Mouse (Mus musculus) intestine, postnatal 0 days (tissue): ENCODE measurements around the gene Milr1. TPM values are rescaled to one million over a fixed set of nuclear protein-coding genes. Genes with fewer than 3 reads are reported as not detected.
A peak's percentile ranks its signal among the peaks of the same experiment; 100 is the strongest.

Source experiments
- ATAC-seq: fragments of 200-750 bp; cut with Nextera tagmentation; 2 replicates; pipeline ENCODE4 v1.8.0; 2017; ENCODE audit warnings: mild to moderate bottlenecking, moderate TSS enrichment, moderate library complexity
- H3K27ac ChIP-seq: fragments of 300-500 bp; sonication (generic); 2 replicates; pipeline ENCODE4 v1.5.1; 2014; ENCODE audit warnings: mild to moderate bottlenecking, low read depth, low read length, moderate library complexity
- H3K27me3 ChIP-seq: fragments of 300-500 bp; sonication (generic); replicated peaks from 2 replicates; pipeline ENCODE4 v1.6.1; 2014; ENCODE audit warnings: low read length, mixed read lengths; ENCODE audit not compliant: control insufficient read depth, insufficient read depth
- H3K36me3 ChIP-seq: fragments of 300-500 bp; sonication (generic); 2 replicates; pipeline ENCODE4 v1.6.1; 2014; ENCODE audit warnings: mild to moderate bottlenecking, moderate library complexity; ENCODE audit not compliant: control insufficient read depth, insufficient read depth
- H3K4me1 ChIP-seq: fragments of 300-500 bp; sonication (generic); replicated peaks from 2 replicates; pipeline ENCODE4 v1.6.1; 2014; ENCODE audit warnings: antibody characterized with exemption, low read length, mixed read lengths; ENCODE audit not compliant: control insufficient read depth, insufficient read depth
- H3K4me2 ChIP-seq: fragments of 300-500 bp; sonication (generic); replicated peaks from 2 replicates; pipeline ENCODE4 v1.6.1; 2014; ENCODE audit warnings: low read depth, mild to moderate bottlenecking, moderate library complexity
- H3K4me3 ChIP-seq: fragments of 300-500 bp; sonication (generic); 2 replicates; pipeline ENCODE4 v1.5.1; 2014; ENCODE audit warnings: low read depth, low read length
- H3K9ac ChIP-seq: fragments of 300-500 bp; sonication (generic); 2 replicates; pipeline ENCODE4 v1.6.1; 2014; ENCODE audit warnings: mild to moderate bottlenecking, low read depth, low read length
- H3K9me3 ChIP-seq: fragments of 300-500 bp; sonication (generic); 2 replicates; pipeline ENCODE4 v1.6.1; 2016; ENCODE audit warnings: mixed run types; ENCODE audit not compliant: control insufficient read depth
- CTCF ChIP-seq: sonication (generic); IDR thresholded peaks from 2 replicates; pipeline ENCODE4 v1.5.1; 2016; ENCODE audit warnings: low read depth, mild to moderate bottlenecking, control low read depth, antibody characterized with exemption, moderate library complexity
- WGBS: fragments of 180-500 bp; shearing (Covaris S2); extraction: QIAGEN DNeasy Blood & Tissue Kit; methylation state at CpG from one replicate; pipeline ENCODE4 v1.1.7; 2014; 5-methylcytosine and 5-hydroxymethylcytosine counted together
- polyA plus RNA-seq: library from polyadenylated mRNA; unstranded; fragments of >200 nt; fragmentation: Nextera tagmentation; extraction: Ambion mirVana; gene quantifications from 2 replicates; pipeline ENCODE4 v1.2.1, GENCODE M21; 2015

Gene Milr1
- polyA plus RNA-seq, 1 experiment from 2014 or later: 1.9 TPM

DNA sequence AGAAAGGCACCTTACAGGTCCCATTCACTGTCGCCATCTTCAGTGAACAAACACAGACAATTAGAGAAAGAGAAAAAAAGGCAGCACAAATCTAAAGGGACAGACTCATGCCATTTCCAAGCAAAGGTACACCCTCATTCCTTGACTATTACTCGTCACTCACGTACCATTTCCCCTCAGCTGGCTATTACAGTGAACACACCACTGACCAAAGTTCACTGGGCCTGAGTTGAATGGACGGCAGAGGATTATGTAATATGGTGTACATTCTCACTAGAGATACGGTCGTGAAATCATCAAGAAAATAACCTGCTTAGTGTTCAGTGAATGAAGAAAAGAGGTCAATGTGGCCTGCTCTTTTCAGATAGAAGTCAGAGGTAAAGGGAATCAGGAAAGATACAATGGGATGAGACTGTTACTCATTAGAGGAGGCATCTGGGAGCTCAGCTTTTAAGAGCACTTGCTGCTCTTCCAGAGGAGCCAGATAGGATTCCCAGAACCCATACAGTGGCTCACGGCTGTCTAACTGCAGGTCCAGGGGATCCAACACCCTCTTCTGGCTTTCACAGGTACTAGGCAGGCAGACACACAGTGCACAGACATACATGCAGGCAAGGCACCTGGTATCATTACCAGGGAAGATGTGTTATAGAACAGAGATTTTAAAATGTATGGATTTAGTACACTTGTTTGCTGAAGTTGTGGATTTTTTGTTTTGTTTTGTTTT is 61.5 kb downstream of the Milr1 start:
- TF ChIP-seq CTCF: peak; percentile 16; the same call in 1 of the 2 replicates
- no peak overlapping the region for H3K9ac ChIP-seq
- WGBS: 42% methylated on average over 7 of the region's 7 CpGs
- peak overlapping the region; percentile 88 for H3K27ac ChIP-seq
- H3K27me3 ChIP-seq: no peaks in the 10 kb centered on the region
- no peaks in the 10 kb centered on the region for H3K9me3 ChIP-seq
- H3K4me2 ChIP-seq: no peak overlapping the region
- H3K36me3 ChIP-seq: peaks cover 47% of the 10 kb centered on the region
- no peak overlapping the region for H3K4me3 ChIP-seq
- 0 out of 2 replicates have a peak, but pooled peaks cover 7% of the 10 kb centered on the region for H3K4me1 ChIP-seq
- ATAC-seq: peak; percentile 80

DNA sequence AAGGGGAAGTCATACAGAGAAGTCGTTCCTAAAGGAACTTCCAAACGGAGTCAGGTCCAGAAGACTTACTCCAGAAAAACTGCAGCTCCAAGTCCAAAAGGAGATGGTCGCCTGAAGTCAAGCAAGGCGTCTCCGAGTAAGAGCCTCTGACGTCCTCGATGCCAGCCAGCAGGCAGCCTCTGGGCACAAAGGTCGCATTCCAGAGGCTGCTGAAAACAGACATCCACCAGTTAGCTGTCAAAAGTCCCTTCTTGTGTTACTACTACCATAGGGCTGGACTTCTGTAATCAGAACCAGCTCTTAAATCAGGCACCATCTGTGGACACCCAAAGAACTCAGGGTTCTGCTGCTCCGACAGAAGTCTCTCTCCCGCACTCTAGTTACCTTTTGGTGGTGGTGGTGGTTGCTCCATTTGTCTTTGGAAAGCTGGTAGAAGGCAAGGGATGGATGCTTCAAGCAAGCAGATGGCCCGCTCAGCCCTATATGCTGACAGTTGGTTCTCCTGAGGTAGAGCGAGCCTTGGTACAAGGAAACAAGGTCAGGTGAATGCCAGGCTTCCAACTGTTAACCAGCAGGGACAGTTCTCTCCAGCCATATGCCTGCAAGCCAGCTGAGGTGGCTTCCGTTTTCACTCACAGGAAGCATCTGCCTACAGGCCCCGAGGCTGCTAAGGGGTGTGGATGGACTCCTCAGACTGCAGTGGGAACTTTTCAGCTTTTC is 63.7 kb downstream of the Milr1 start:
- no peak for ATAC-seq
- H3K9me3 ChIP-seq: no peaks in the 10 kb centered on the region
- no peak overlapping the region for H3K9ac ChIP-seq
- H3K4me1 ChIP-seq: 0 out of 2 replicates have a peak, but pooled peaks cover 7% of the 10 kb centered on the region
- H3K4me2 ChIP-seq: no peak overlapping the region
- H3K27ac ChIP-seq: peak overlapping the region; percentile 88
- no peaks in the 10 kb centered on the region for H3K27me3 ChIP-seq
- WGBS: 69% methylated on average over 14 of the region's 14 CpGs
- no peak for TF ChIP-seq CTCF
- no peak overlapping the region for H3K4me3 ChIP-seq
- peaks cover 62% of the 10 kb centered on the region for H3K36me3 ChIP-seq

GRCm38 (mm10) chr11:106815331-106815730 is 64.3 kb downstream of the Milr1 start:
- Histone ChIP-seq H3K9ac (no peak overlapping the region), H3K4me2 (no peak overlapping the region), H3K36me3 (peaks cover 60% of the 10 kb centered on the region), H3K4me1 (0 out of 2 replicates have a peak, but pooled peaks cover 7% of the 10 kb centered on the region), H3K27ac (peak overlapping the region; percentile 70), H3K4me3 (no peak overlapping the region), H3K9me3 (no peaks in the 10 kb centered on the region), H3K27me3 (no peaks in the 10 kb centered on the region)
- ATAC-seq: no peak
- TF ChIP-seq CTCF: no peak
- 92% methylated on average over 2 of the region's 2 CpGs for WGBS

DNA sequence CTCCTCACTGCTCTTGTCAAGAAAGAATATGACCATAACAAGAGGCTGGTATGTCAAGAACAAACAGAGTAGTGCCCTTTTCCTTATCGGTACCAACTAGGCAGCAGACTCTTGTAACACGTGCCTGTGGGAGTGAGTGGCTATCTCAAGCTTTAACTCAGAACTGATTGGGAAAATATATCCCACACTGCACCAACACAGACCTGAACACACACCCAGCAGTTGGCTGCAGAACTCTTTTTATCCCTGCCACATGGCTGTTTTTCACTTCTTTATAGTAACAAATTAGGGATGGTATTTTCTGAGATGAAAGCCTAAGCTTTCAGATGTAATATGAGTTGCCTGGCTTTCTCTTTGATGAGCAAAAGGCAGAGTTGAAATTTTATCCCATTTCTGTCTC is 64.7 kb downstream of the Milr1 start:
- no peaks in the 10 kb centered on the region for H3K9me3 ChIP-seq
- peaks cover 60% of the 10 kb centered on the region for H3K36me3 ChIP-seq
- 0 out of 2 replicates have a peak, but pooled peaks cover 7% of the 10 kb centered on the region for H3K4me1 ChIP-seq
- no peak overlapping the region for H3K4me3 ChIP-seq
- no peak for ATAC-seq
- TF ChIP-seq CTCF: no peak
- no peak overlapping the region for H3K9ac ChIP-seq
- no peaks in the 10 kb centered on the region for H3K27me3 ChIP-seq
- peak overlapping the region; percentile 70; the same call in 1 of the 2 replicates for H3K27ac ChIP-seq
- WGBS: 67% methylated on average over 2 of the region's 2 CpGs
- H3K4me2 ChIP-seq: no peak overlapping the region

DNA sequence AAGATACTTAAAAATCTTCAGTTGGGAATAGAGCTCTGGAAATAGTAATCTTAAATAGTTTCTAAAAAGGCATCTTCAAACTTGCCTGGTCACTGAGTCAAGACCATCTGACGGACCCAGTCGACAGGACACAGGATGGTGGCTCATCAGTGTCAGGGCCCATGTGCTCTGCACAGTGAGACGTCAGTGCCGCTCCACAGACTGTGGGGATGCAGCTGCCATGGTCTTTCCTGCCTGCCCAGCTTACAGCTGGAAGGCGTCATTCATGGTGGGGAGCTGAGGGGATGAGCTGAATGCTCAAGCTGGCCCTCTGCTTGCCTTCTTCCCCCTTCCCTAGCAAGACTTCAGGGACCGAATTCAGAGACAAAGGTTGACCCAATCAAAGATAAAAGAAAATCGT is 65.3 kb downstream of the Milr1 start:
- Histone ChIP-seq H3K27ac (no peak overlapping the region), H3K4me2 (no peak overlapping the region), H3K9ac (no peak overlapping the region), H3K4me1 (0 out of 2 replicates have a peak, but pooled peaks cover 7% of the 10 kb centered on the region), H3K27me3 (no peaks in the 10 kb centered on the region), H3K9me3 (no peaks in the 10 kb centered on the region), H3K4me3 (no peak overlapping the region), H3K36me3 (peaks cover 60% of the 10 kb centered on the region)
- no peak for ATAC-seq
- WGBS: 86% methylated on average over 7 of the region's 7 CpGs
- no peak for TF ChIP-seq CTCF

GRCm38 (mm10) chr11:106817156-106817555 is 66.1 kb downstream of the Milr1 start:
- no peaks in the 10 kb centered on the region for H3K27me3 ChIP-seq
- no peak overlapping the region for H3K4me2 ChIP-seq
- H3K4me1 ChIP-seq: 0 out of 2 replicates have a peak, but pooled peaks cover 4% of the 10 kb centered on the region
- H3K27ac ChIP-seq: no peak overlapping the region
- no peaks in the 10 kb centered on the region for H3K9me3 ChIP-seq
- ATAC-seq: no peak
- peaks cover 66% of the 10 kb centered on the region for H3K36me3 ChIP-seq
- TF ChIP-seq CTCF: no peak
- WGBS: 97% methylated on average over 3 of the region's 3 CpGs
- no peak overlapping the region for H3K4me3 ChIP-seq
- no peak overlapping the region for H3K9ac ChIP-seq
